Mouse (Mus musculus): ENCODE results near the gene Gpr45. TPM values are rescaled to one million over a fixed set of nuclear protein-coding genes. Genes with fewer than 3 reads are reported as not detected.

Gene Gpr45
- 4.5 and 4.9 TPM in 2 replicates for polyA plus RNA-seq (2015; fragmentation: Nextera tagmentation; extraction: Ambion mirVana)

DNA sequence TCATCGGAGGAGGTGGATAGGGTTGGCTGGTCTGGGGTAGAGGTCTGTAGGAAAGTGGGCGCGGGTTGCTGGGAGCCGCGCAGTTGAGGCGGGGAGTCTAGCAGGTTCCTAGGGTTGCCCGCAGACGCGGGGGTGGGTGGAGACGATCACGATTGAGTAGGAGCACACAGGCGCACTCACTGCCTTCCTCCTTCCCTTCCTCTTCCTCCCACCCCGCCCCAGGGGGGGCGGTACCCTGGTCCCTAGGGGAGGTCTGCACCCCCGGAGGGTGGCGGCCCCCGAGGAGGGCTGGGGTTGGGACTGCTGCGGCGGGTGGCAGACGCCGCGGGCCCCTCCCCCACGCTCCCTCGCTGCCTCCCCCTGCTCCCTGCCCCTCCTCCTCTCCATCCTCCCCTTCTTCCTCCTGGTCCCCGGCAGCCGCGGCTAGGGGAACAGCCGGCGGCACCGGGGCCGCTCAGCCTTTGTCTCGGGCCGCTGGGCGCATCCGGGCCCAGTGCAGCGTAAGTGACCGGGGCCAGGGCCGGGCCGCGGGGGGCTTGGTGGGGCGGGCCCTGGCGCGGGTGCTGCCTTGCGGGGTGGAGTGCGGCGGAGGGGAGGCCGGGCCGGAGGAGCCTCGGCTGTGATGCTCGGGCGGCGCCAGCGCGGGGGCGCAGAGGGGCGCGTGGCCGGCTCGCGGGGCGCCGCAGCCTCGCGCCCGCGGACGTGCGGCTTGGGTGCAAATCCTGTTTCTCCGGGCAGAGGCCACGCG, at the start of gene Gpr45:
Gene Gpr45 (plus strand): TSS at position 139 of the 748 bp plus-strand sequence.
- peaks cover 6% of the 10 kb centered on the region; the same call in 1 of the 2 replicates for H3K27me3 ChIP-seq (replicated peaks)
- ATAC-seq: peak; percentile 86
- H3K36me3 ChIP-seq: no peaks in the 10 kb centered on the region
- no peak within 1 kb of the TSS for H3K27ac ChIP-seq
- no peaks in the 10 kb centered on the region; the same call in 1 of the 2 replicates for H3K4me1 ChIP-seq (replicated peaks)
- H3K9ac ChIP-seq: peak within 1 kb of the TSS; percentile 67
- peak within 1 kb of the TSS; percentile 98 for H3K4me2 ChIP-seq (replicated peaks)
- 1% methylated on average over 63 of the region's 71 CpGs for WGBS
- peak within 1 kb of the TSS; percentile 75 for H3K4me3 ChIP-seq (replicated peaks)
- H3K9me3 ChIP-seq: no peaks in the 10 kb centered on the region

GRCm38 (mm10) chr1:42905148-42905547, 47.5 kb upstream of the Gpr45 start:
- H3K4me2 ChIP-seq (replicated peaks): no peak overlapping the region

DNA sequence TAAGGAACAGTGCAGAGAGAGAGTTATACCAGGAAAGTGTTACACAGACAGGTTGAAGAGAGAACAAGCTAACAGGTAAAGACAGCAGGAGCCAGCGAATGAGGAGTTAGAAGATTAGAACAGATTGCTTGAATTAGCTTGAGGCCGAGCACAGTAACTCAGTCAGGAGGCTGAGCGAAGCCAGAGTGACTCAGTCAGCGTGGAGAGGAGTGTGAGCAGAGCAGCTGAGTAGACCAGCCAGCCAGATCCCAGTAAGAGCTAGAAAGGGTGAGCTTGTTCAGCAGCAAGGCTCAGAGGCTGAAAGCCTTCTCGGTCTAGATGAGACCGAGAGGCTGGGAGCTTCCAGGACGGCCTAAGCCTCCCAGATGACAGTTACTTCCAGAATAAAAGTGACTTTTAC, 46.0 kb upstream of the Gpr45 start:
- Histone ChIP-seq H3K4me1 (replicated peaks) (no peaks in the 10 kb centered on the region), H3K27me3 (replicated peaks) (no peaks in the 10 kb centered on the region), H3K9ac (no peak overlapping the region), H3K36me3 (0 out of 2 replicates have a peak, but pooled peaks cover 3% of the 10 kb centered on the region), H3K4me3 (replicated peaks) (no peak overlapping the region), H3K27ac (no peak overlapping the region), H3K9me3 (no peaks in the 10 kb centered on the region), H3K4me2 (replicated peaks) (no peak overlapping the region)
- 82% methylated on average over 7 of the region's 7 CpGs for WGBS
- ATAC-seq: no peak

More at GRCm38 (mm10) chr1:42905148-42905547, 47.5 kb upstream of the Gpr45 start:
- H3K9me3 ChIP-seq: no peaks in the 10 kb centered on the region
- no peak overlapping the region for H3K27ac ChIP-seq
- no peaks in the 10 kb centered on the region for H3K4me1 ChIP-seq (replicated peaks)
- 79% methylated on average over 11 of the region's 11 CpGs for WGBS
- H3K27me3 ChIP-seq (replicated peaks): no peaks in the 10 kb centered on the region
- no peak overlapping the region for H3K9ac ChIP-seq
- 0 out of 2 replicates have a peak, but pooled peaks cover 13% of the 10 kb centered on the region for H3K36me3 ChIP-seq
- H3K4me3 ChIP-seq (replicated peaks): no peak overlapping the region
- no peak for ATAC-seq

DNA sequence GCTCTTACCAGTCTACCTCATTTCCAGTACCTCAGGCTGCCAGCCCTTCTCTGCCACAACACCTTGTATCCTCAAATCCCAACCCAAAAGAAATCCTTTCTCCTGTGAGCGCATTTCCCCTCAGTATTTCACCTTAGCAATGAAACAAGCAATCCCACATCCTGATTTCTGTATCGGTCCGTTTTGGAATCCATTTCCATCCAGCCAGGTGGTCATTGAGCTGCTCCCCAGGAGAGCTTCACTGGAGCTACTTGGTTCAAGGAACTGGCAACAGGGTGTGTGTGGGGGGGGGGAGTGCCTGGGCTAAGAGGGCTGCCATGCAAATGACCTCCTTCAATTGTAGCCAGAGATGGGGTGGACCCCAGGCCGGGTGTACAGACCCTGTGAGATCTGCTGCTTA, 45.5 kb upstream of the Gpr45 start:
- Histone ChIP-seq H3K9ac (no peak overlapping the region), H3K27me3 (replicated peaks) (no peaks in the 10 kb centered on the region), H3K36me3 (0 out of 2 replicates have a peak, but pooled peaks cover 3% of the 10 kb centered on the region), H3K27ac (no peak overlapping the region), H3K9me3 (no peaks in the 10 kb centered on the region), H3K4me1 (replicated peaks) (no peaks in the 10 kb centered on the region), H3K4me2 (replicated peaks) (no peak overlapping the region), H3K4me3 (replicated peaks) (no peak overlapping the region)
- ATAC-seq: no peak
- WGBS: 61% methylated on average over 4 of the region's 4 CpGs

- Histone ChIP-seq H3K4me2 (replicated peaks) (no peak overlapping the region), H3K27ac (no peak overlapping the region), H3K4me1 (replicated peaks) (no peaks in the 10 kb centered on the region), H3K27me3 (replicated peaks) (no peaks in the 10 kb centered on the region), H3K4me3 (replicated peaks) (no peak overlapping the region), H3K9me3 (no peaks in the 10 kb centered on the region), H3K9ac (no peak overlapping the region), H3K36me3 (no peaks in the 10 kb centered on the region)
- 19% methylated on average over 4 of the region's 4 CpGs for WGBS
- ATAC-seq: peak; percentile 73
Measured at GRCm38 (mm10) chr1:42915062-42915461, 37.6 kb upstream of the Gpr45 start.

DNA sequence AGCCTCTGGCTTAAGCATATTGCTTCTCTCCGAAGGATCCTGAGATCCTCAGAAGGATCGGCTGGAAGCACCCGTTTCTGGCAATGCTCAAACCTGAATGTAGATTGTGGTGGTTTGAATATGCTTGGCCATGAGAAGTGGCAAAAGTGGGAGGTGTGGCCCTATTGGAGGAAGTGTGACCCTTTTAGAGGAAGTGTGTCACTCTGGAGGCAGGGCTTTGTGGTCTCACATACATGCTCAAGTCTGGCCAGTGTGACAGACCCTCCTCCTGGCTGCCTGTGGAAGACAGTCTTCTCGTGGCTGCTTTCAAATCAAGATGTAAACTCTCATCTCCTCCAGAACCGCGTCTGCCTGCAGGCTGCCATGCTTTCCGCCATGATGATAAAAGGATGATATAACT, 36.0 kb upstream of the Gpr45 start:
- WGBS: 81% methylated on average over 7 of the region's 7 CpGs
- ATAC-seq: no peak
- H3K36me3 ChIP-seq: no peaks in the 10 kb centered on the region
- no peak overlapping the region for H3K9ac ChIP-seq
- no peaks in the 10 kb centered on the region for H3K9me3 ChIP-seq
- no peaks in the 10 kb centered on the region for H3K27me3 ChIP-seq (replicated peaks)
- no peak overlapping the region for H3K4me2 ChIP-seq (replicated peaks)
- no peak overlapping the region for H3K27ac ChIP-seq
- no peaks in the 10 kb centered on the region for H3K4me1 ChIP-seq (replicated peaks)
- H3K4me3 ChIP-seq (replicated peaks): no peak overlapping the region

- H3K4me2 ChIP-seq (replicated peaks): no peak overlapping the region
- no peak overlapping the region for H3K27ac ChIP-seq
- ATAC-seq: no peak
- 24% methylated on average over 4 of the region's 4 CpGs for WGBS
- H3K9ac ChIP-seq: no peak overlapping the region
- no peaks in the 10 kb centered on the region for H3K36me3 ChIP-seq
- no peak overlapping the region for H3K4me3 ChIP-seq (replicated peaks)
- H3K4me1 ChIP-seq (replicated peaks): no peaks in the 10 kb centered on the region
- H3K9me3 ChIP-seq: no peaks in the 10 kb centered on the region
- H3K27me3 ChIP-seq (replicated peaks): no peaks in the 10 kb centered on the region
Measured at GRCm38 (mm10) chr1:42917908-42918307, 34.8 kb upstream of the Gpr45 start.

- Histone ChIP-seq H3K9ac (no peak overlapping the region), H3K36me3 (no peaks in the 10 kb centered on the region), H3K27ac (no peak overlapping the region), H3K4me3 (replicated peaks) (no peak overlapping the region), H3K9me3 (no peaks in the 10 kb centered on the region), H3K4me1 (replicated peaks) (no peaks in the 10 kb centered on the region), H3K4me2 (replicated peaks) (no peak overlapping the region), H3K27me3 (replicated peaks) (no peaks in the 10 kb centered on the region)
- 83% methylated on average over 5 of the region's 5 CpGs for WGBS
- ATAC-seq: no peak
Measured at GRCm38 (mm10) chr1:42923924-42924323, 28.7 kb upstream of the Gpr45 start.

- Histone ChIP-seq H3K27ac (no peak overlapping the region), H3K4me2 (replicated peaks) (no peak overlapping the region), H3K4me1 (replicated peaks) (no peaks in the 10 kb centered on the region), H3K4me3 (replicated peaks) (no peak overlapping the region), H3K9me3 (no peaks in the 10 kb centered on the region), H3K27me3 (replicated peaks) (no peaks in the 10 kb centered on the region), H3K9ac (no peak overlapping the region), H3K36me3 (no peaks in the 10 kb centered on the region)
- no peak for ATAC-seq
- 100% methylated on average over 1 of the region's 1 CpGs for WGBS
Measured at GRCm38 (mm10) chr1:42933613-42934012, 19.1 kb upstream of the Gpr45 start.

DNA sequence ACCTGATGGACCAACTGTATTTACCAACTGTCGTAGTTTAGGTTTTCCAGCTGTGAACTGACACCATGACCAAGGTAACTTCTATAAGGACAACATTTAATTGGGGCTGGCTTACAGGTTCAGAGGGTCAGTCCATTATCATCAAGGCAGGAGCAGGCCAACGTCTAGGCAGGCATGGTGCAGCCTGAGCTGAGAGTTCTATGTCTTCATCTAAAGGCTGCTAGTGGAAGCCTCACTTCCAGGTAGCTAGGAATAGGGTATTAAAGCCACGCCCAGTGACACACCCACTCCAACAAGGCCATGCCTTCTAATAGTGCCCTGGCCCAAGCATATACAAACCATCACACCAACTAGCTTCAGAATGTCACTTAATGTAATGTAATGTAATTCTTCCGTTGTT, 4.2 kb upstream of the Gpr45 start:
- no peak for ATAC-seq
- Histone ChIP-seq H3K4me2 (replicated peaks) (no peak overlapping the region), H3K27me3 (replicated peaks) (peaks cover 6% of the 10 kb centered on the region; the same call in 1 of the 2 replicates), H3K4me3 (replicated peaks) (no peak overlapping the region), H3K9me3 (no peaks in the 10 kb centered on the region), H3K27ac (no peak overlapping the region), H3K36me3 (no peaks in the 10 kb centered on the region), H3K9ac (no peak overlapping the region), H3K4me1 (replicated peaks) (no peaks in the 10 kb centered on the region; the same call in 1 of the 2 replicates)
- 75% methylated on average over 4 of the region's 4 CpGs for WGBS

DNA sequence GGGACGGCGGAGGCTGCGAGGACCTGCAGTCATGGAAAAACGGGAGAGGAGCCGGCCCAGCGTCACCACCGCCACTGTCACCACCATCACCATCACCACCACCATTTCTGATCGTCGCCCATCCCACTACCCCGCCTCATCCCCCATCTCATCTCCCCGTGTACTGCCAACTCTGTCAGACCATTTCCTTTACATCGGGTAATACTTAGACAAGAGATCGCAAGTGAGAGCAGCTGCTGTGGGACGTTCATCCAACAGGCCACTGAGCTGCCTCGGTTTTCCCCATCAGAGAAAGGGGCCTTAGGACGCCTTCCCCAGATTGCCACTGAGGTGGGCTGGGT, 780 bp downstream of the Gpr45 start:
- 2% methylated on average over 16 of the region's 16 CpGs for WGBS
- peaks cover 6% of the 10 kb centered on the region; the same call in 1 of the 2 replicates for H3K27me3 ChIP-seq (replicated peaks)
- ATAC-seq: no peak
- peak overlapping the region; percentile 67 for H3K9ac ChIP-seq
- H3K4me3 ChIP-seq (replicated peaks): peak overlapping the region; percentile 75
- H3K4me1 ChIP-seq (replicated peaks): no peaks in the 10 kb centered on the region; the same call in 1 of the 2 replicates
- no peaks in the 10 kb centered on the region for H3K36me3 ChIP-seq
- H3K9me3 ChIP-seq: no peaks in the 10 kb centered on the region
- H3K4me2 ChIP-seq (replicated peaks): peak overlapping the region; percentile 98
- H3K27ac ChIP-seq: no peak overlapping the region

DNA sequence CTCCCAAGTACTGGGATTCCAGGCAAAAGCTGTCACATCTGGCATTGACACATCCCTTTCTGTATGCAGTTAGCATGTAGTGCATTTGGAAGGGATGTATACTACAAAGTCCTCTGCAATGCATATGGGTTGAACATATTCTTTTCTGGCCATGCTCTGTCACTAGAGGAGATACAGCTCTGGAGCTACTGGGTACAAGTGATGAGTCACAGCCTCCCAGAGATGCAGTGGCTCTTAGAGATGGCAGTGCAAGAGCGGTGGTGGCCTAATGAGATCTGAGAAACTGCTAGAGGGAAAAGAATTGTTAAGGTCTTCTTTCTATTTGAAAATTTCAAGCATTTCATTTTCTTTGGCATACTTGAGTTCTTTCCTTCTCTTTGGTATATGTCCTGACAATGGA, 4.2 kb downstream of the Gpr45 start:
- Histone ChIP-seq H3K27me3 (replicated peaks) (peaks cover 6% of the 10 kb centered on the region; the same call in 1 of the 2 replicates), H3K36me3 (no peaks in the 10 kb centered on the region), H3K9ac (no peak overlapping the region), H3K9me3 (no peaks in the 10 kb centered on the region), H3K4me3 (replicated peaks) (no peak overlapping the region), H3K4me2 (replicated peaks) (no peak overlapping the region), H3K27ac (no peak overlapping the region), H3K4me1 (replicated peaks) (no peaks in the 10 kb centered on the region; the same call in 1 of the 2 replicates)
- WGBS: 80% methylated on average over 1 of the region's 1 CpGs
- ATAC-seq: no peak

Data from intestine, embryonic 15.5 days (tissue).